Mouse (Mus musculus) heart, postnatal 14 days (tissue): ENCODE data around the gene Baiap2. TPM values are rescaled to one million over a fixed set of nuclear protein-coding genes. Genes with fewer than 3 reads are reported as not detected.

Experiments used
- DNase-seq, 2 experiments: peaks; one replicate each; pipeline ENCODE4 v3.0.0; 2021 to 2022
- intact Hi-C: fragments of 180-260 bp; cut with DNase I; formaldehyde crosslinking; loops from one replicate; pipeline ENCODE4 v1.15.1; 2025
- total RNA-seq, 2 experiments: library from RNA; stranded (reverse); gene quantifications; 2 replicates each; pipeline ENCODE4 v1.2.3; 2021

Gene Baiap2
- total RNA-seq, 2 experiments from 2014 or later: 9.2 to 10.3 TPM

GRCm38 (mm10) chr11:120005434-120006317 is 63.1 kb downstream of the Baiap2 start:
- intact Hi-C loops: no loop called here
- no peak for DNase-seq

GRCm38 (mm10) chr11:120007496-120008080 is 65.0 kb downstream of the Baiap2 start:
- DNase-seq: no peak
- intact Hi-C loops: no loop called here

DNA sequence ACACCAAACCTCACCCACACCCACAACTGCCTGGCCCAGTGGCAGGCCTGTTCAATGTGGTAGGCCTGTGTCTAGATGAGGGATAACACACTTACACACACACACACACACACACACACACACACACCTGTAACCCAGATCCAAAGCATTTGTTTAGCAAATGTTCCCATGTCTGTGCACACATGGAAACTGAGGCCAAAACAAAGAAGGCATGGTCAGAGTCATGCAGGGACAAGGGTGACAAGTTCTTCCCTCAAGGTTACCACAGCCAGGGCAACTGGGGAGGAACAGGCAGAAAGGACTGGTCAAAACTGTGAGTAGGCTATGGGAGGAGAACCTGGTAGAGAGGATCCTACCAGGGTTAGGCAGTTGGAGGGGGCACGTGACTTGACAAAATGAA is 65.9 kb downstream of the Baiap2 start:
- intact Hi-C loops: no loop called here
- no peak for DNase-seq

GRCm38 (mm10) chr11:120008956-120009355 is 66.4 kb downstream of the Baiap2 start:
- intact Hi-C loops: no loop called here
- DNase-seq: no peak

- intact Hi-C loops: loop anchor here (10.0 kb wide), 1 partner anchor 55 kb away; no protein-coding TSS in a partner anchor
- DNase-seq: no peak
Measured at GRCm38 (mm10) chr11:120009937-120010336, 67.4 kb downstream of the Baiap2 start.

GRCm38 (mm10) chr11:120011114-120011760 is 68.7 kb downstream of the Baiap2 start:
- intact Hi-C loops: loop anchor here (10.0 kb wide), 1 partner anchor 54 kb away; no protein-coding TSS in a partner anchor
- no peak for DNase-seq

DNA sequence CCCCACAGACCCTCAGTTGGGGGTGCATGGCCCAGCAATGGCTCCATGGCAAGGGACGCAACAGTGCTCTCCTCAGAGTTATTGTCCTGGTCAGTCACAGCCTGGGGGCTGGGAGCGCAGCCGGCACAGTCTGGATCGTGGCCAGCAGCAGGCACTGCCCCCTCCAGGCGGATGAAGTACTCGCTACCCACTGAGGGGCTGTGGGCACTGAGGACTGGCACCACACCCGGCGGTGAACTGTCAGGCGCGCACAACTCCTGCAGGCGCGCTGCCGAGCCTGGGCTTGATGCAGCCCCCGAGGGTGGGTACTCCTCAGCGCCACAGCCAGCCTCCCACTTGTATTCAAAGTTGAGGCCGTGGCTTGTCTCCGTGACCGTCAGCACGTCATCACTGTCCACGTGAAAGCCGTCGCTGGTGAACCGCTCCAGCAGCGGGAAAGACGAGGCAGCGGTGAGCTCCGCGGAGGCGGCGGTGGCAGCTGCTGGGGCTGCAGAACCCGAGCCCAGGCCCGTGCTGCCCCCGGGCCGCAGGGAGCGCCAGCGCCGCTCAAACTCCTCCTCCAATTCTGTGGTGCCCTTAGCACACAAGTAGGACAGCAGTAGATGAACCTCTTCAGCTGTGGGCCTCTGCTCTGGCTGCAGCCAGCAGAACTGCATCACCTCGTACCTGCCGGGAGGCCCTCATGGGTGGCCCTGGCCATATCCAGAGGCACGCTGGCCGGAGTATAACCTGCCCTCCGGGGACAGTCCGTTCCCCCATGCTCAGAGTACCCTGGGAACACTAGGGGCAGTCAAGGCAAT is 69.4 kb downstream of the Baiap2 start:
- DNase-seq: peak in 1 of 2 experiments; percentile 49
- intact Hi-C loops: loop anchor here (2.0 to 10.0 kb wide), 2 partner anchors 53 to 87 kb away; partner anchors contain the start of genes Ndufaf8 and Tepsin

DNA sequence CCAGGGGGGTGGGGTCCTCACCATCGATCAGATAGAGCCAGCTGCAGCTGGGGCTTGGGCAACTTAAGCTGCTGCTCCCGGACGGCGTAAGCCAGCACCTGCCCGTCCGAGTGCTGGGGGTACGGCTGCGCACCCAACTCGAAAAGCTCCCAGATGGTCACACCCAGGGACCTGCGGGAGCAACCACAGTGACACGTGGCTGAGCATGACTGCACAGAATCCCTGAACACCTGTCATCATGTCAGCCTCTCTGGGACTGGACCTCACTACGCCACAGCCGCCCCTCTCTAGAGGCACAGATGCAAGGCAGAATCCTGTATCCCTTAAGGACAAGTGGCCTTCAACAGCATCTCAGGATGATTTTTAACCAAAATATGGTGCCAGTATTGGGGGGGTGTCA is 70.1 kb downstream of the Baiap2 start:
- DNase-seq: no peak
- intact Hi-C loops: loop anchor here (2.0 to 10.0 kb wide), 2 partner anchors 52 to 86 kb away; partner anchors contain the start of genes Ndufaf8 and Tepsin

DNA sequence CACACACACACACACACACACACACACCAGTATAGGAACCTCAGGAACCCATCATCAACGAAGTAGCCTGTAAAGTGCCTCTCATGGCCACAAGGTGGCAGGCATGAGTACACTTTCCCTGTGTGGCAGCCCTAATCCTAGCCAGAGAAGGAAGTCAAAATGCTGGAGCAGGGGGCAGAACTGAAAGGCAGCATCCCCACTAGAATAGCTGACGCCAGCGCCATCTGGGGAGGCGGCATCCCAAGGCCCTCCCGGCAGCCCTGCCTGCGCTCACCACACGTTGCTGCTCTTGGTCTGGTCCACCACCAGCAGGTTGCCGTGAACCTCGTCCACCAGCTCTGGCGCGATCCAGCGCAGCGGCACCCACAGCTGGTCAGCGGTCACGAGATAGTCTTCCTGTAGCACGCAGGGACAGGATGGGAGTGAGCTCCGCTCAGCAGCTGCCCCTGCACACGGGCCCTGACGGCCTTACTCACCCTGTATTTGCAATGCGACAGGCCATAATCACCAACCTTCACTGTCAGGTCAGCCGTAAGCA is 70.7 kb downstream of the Baiap2 start:
- intact Hi-C loops: loop anchor here (2.0 to 10.0 kb wide), 2 partner anchors 52 to 86 kb away; partner anchors contain the start of genes Ndufaf8 and Tepsin
- peak; percentile 84 to 89 for DNase-seq

- intact Hi-C loops: loop anchor here (10.0 kb wide), 1 partner anchor 50 kb away; no protein-coding TSS in a partner anchor
Measured at GRCm38 (mm10) chr11:120014758-120015157, 72.2 kb downstream of the Baiap2 start.

DNA sequence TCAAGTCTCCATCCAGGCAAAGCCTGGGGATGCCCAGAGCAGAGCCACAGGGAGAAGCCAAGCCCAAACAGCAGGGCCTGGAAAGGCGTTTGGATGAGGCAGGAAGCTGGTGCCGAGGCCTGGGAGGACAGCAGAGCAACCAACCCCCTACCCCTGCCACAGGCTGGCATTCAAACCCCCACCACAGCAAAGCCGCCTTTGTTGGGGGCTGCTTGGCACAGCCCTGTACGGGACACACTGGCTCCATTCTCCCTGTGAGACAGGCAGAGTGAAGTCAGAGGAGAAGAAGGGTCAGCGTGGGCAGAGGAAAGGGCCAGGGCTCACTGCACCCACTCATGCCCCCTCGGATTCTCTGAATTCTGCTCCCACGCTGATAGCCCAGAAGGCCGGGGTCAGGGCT is 74.4 kb downstream of the Baiap2 start:
- intact Hi-C loops: loop anchor here (10.0 kb wide), 1 partner anchor 48 kb away; no protein-coding TSS in a partner anchor
- no peak for DNase-seq

More at GRCm38 (mm10) chr11:120014758-120015157, 72.2 kb downstream of the Baiap2 start:
- DNase-seq: no peak

DNA sequence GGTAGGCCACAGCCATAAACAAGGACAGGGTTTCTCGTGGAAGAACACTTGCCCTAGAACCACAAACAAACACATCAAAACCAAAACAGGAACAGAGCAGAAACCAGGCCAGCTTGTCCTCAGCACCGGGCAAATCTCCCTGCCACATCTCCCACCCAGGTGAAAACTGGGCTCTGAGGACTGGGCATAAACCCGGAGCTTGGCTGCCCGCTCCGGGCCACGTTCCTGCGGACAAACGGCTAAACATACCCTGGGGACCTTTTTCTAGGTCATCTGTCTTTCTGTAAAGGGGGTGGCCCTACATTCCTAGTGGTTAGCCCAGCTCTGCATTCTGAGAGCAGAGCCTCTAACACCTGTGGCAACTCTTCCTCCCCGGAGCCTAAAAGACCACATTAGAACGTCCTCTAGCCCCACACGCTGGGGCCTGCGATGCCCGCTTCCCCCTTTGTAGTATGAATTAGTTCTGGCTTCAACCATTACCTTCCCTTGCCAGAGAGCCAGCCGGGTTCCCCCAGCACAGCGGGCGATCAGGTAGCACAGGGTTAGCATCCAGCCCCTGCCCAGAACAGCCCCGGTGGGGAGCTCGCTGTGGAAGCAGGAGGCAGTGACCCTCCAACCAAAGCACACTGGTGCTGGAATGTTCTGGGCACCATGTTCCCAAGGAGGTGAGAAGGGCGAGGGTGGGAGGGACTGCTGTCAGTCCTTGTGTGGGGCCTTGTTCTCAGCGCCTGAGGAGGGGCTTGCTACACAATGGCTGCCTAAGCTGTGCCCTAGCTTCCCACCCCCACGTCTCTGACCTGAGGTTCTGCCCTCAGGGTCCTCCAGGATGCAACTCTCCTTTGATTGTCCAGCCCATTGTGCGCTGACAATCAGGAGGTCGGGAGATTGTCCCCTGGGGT is 77.2 kb downstream of the Baiap2 start:
- no peak for DNase-seq
- intact Hi-C loops: loop anchor here (10.0 kb wide), 1 partner anchor 45 kb away; no protein-coding TSS in a partner anchor

DNA sequence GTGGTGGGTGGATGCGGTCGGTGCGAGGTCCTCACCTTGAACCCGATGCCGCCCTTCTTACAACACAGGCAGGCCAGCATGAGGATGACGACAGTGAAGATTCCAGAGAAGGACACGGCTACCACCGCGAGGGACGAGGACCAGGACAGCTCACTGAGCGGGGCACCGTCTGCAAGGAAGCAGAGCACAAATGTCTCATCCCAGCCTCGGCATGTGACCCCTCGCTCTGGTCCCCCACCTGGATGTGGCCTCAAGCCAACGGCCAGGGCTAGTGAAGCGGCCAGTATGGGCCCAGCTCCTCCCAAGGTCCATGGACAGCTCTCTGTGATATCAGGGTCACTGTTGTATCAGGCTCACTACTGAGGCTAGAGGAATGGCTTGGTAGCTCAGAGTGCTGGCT is 78.8 kb downstream of the Baiap2 start:
- intact Hi-C loops: no loop called here
- no peak for DNase-seq

DNA sequence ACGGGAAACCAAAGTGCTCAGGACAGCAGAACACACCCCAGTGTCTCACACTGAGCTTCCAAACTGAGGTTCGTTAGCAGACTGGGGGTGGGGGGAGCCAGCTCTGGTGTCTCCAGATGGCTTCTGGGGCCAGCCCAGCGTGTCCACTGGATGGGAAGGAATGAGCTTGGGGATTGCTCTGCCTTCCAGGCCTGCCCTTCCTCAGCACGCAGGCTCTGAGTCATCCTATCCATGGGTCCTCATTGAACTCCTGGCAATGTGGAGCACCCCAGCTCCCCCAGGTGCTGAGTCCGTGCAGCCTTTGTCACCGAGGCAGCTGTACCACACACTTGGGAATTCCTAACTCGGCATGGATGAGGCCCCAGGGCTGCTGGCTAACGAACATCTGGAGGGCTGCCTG is 79.7 kb downstream of the Baiap2 start:
- intact Hi-C loops: no loop called here
- no peak for DNase-seq

DNA sequence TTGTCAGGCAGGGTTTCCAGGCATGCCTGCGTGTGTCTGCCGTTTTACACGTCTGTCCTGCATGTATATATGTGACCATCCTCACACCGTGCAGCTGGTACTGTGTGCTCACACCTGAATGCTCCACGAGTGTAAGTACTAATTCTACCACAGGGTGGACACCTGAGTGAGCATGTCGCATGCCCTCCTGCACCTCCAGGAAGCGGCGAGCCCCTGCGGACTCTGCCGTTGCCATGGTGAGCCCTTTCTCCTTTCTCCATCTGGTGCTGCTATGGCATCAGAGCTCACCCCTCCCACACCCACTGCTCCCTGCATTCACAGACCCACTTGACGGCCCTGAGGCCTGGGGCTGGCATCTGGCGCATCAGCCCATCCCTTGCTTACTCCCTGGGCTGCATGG is 80.3 kb downstream of the Baiap2 start:
- no peak for DNase-seq
- intact Hi-C loops: no loop called here

GRCm38 (mm10) chr11:120026941-120027340 is 84.4 kb downstream of the Baiap2 start:
- intact Hi-C loops: no loop called here

DNA sequence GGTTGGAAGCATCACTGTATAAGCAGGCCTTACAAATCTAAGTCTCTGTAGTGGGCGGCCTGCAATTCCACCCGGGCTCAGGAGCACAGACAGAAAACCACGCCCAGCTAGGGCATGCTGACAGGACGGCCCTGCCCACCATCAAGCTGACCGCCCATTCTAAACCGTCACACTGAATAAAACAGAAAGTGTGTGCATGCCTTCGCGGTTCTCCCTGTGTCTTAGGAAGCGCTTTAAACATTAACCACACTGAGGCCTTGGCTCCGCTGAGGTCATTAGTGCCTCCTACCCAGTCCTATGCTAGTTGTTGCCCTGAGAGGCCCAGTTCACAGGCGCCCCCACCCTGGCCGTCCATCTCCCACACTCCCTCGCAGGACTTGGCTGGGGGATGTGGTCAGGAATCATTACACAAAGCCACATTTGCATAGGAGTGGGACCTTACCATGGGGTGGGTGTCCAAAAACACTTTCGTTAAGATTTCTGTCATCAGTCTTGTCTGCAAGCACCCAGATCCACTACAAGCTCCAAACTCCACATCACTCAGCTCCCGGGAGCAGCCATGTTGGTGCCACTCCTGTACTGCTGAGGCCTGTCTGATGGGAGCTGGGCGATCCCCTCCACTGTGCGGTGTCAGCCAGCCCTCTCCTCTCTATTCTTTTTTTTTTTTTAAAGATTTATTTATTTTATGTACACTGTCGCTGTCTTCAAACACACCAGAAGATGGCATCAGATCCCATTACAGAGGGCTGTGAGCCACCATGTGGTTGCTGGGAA is 85.9 kb downstream of the Baiap2 start:
- intact Hi-C loops: no loop called here

More at GRCm38 (mm10) chr11:120026941-120027340, 84.4 kb downstream of the Baiap2 start:
- no peak for DNase-seq

More for the DNA sequence above, 85.9 kb downstream of the Baiap2 start:
- no peak for DNase-seq
